Comparison of ENCODE assay signal across 7 mouse cellular contexts in the genomic region with DNA sequence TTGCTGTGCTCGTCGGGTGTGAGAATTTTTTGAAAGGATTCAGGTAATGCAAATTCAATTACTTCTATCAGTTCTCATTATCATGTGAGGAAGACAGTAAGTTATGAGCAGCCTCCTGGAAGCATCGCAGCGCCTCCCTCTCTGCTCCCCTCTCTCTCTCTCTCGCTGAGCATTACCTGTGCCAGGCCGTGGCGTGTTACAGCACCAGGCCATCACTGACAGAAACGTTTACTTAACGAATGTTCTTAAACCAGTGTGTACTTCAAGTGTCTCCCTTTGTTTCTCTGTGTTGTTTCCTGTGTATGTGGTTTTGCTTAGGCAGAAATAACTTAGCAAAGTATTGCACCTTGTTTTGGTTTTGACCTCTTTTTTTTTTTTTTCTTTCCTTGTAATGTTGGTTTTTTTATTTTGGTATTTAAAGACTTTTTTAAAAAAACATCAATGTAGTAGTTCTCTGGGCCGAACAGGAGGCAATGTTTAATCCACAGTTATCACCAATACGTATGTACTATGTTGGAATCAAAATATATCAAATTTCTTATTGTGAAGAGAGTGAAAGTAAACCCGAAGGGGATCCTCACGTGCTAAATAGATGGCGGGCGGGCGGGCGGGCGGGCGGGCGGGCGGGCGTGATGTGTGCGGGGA. TPM values are rescaled to one million over a fixed set of nuclear protein-coding genes. Genes with fewer than 3 reads are reported as not detected.
DNase-seq lines count a peak whose midpoint lies in the region; ATAC-seq and TF ChIP-seq lines count a peak whose summit lies in the region.
"Not testable (repeated sequence)": the region's sequence is repeated elsewhere in the genome, so short reads cannot be mapped to it uniquely, and the experiment has no call there.

No protein-coding gene starts in this region.

- not testable (repeated sequence) for H3K4me3 ChIP-seq in embryonic fibroblast, embryonic 13.5 days (ENCODE audit: insufficient read depth, low read length)

- not testable (repeated sequence) for TF ChIP-seq CTCF in embryonic fibroblast, embryonic 13.5 days (IDR thresholded peaks at IDR 0.05; ENCODE audit: borderline replicate concordance, insufficient read depth, low read length)

- DNase-seq in CD4-positive, CD25-positive, alpha-beta regulatory T cell, adult 2 months (ENCODE audit: low read depth, low spot score): peak; percentile 60
- DNase-seq in induced T-regulatory cell, adult 2 months (ENCODE audit: low read depth): peak; percentile 74
- peak; percentile 71 for DNase-seq in naive thymus-derived CD4-positive, alpha-beta T cell, adult 2 months (ENCODE audit: low read depth)
- DNase-seq in thymus, postnatal 0 days (ENCODE audit: low spot score): peak; percentile 56
- peak; percentile 66 for DNase-seq in thymus, postnatal 4 days

- 0 out of 2 replicates have a peak overlapping the region, but pooled peaks have one; percentile 13 for H3K27ac ChIP-seq in embryonic fibroblast, embryonic 13.5 days (ENCODE audit: insufficient read depth, low read length)

- not testable (repeated sequence) for TF ChIP-seq POLR2A in embryonic fibroblast, embryonic 13.5 days (IDR thresholded peaks at IDR 0.05; ENCODE audit: low read depth, low read length)

- not testable (repeated sequence) for H3K4me1 ChIP-seq in embryonic fibroblast, embryonic 13.5 days (ENCODE audit: control insufficient read depth, insufficient read depth, low read length)

- peak; percentile 70 for ATAC-seq in activated CD4-positive, CD25-positive, alpha-beta regulatory T cell, adult 4 months

RNA-seq across cellular contexts. Expression of a gene that starts 17.5 kb away (rescaled TPM):
- 100 to 1,000 TPM in 1 of 2 experiments, 10 to 100 TPM in 1; 98.5 to 114 TPM for polyA plus RNA-seq in activated CD4-positive, CD25-positive, alpha-beta regulatory T cell, adult 4 months (2017; shearing (Covaris generic))
- 46.7 and 51.6 TPM in 2 replicates for polyA plus RNA-seq in embryonic fibroblast, embryonic 13.5 days (2011; ENCODE audit: insufficient read length, low read depth, missing spikeins)
- 132 and 145 TPM in 2 replicates for polyA plus RNA-seq in thymus, postnatal 0 days (2015; fragmentation: Nextera tagmentation; extraction: Ambion mirVana)

RNA-seq across cellular contexts. Expression of a gene that starts 46.8 kb away (rescaled TPM):
- 1 to 10 TPM; 1.5 to 6.3 TPM for polyA plus RNA-seq in activated CD4-positive, CD25-positive, alpha-beta regulatory T cell, adult 4 months (2017; shearing (Covaris generic))
- 18.1 and 19.1 TPM in 2 replicates for polyA plus RNA-seq in embryonic fibroblast, embryonic 13.5 days (2011; ENCODE audit: insufficient read length, low read depth, missing spikeins)
- polyA plus RNA-seq in thymus, postnatal 0 days (2015; fragmentation: Nextera tagmentation; extraction: Ambion mirVana): 9.5 and 11.0 TPM in 2 replicates
